Mouse (Mus musculus) stomach, embryonic 14.5 days (tissue): Measurements from ENCODE around the gene Cyp1a2. TPM values are rescaled to one million over a fixed set of nuclear protein-coding genes. Genes with fewer than 3 reads are reported as not detected.

Source experiments
- ATAC-seq: fragments of 200-750 bp; cut with Nextera tagmentation; 2 replicates; pipeline ENCODE4 v1.8.0; 2017; ENCODE audit warnings: low read depth, moderate TSS enrichment; ENCODE audit not compliant: insufficient number of reproducible peaks, insufficient read depth, low FRiP score
- H3K27ac ChIP-seq: fragments of 300-500 bp; sonication (generic); 2 replicates; pipeline ENCODE4 v1.5.1; 2014; ENCODE audit warnings: mild to moderate bottlenecking, low read length, moderate library complexity, mixed read lengths
- H3K27me3 ChIP-seq: fragments of 300-500 bp; sonication (generic); 2 replicates; pipeline ENCODE4 v1.6.1; 2014; ENCODE audit warnings: low read length, control low read depth, mixed read lengths; ENCODE audit not compliant: control insufficient read depth, insufficient read depth
- H3K36me3 ChIP-seq: fragments of 300-500 bp; sonication (generic); 2 replicates; pipeline ENCODE4 v1.6.1; 2014; ENCODE audit warnings: mild to moderate bottlenecking, control low read depth, low read length, moderate library complexity, mixed read lengths; ENCODE audit not compliant: control insufficient read depth, insufficient read depth
- H3K4me1 ChIP-seq: fragments of 300-500 bp; sonication (generic); 2 replicates; pipeline ENCODE4 v1.6.1; 2014; ENCODE audit warnings: low read length, control low read depth, mixed read lengths; ENCODE audit not compliant: control insufficient read depth, insufficient read depth
- H3K4me2 ChIP-seq: fragments of 300-500 bp; sonication (generic); replicated peaks from 2 replicates; pipeline ENCODE4 v1.6.1; 2014; ENCODE audit warnings: low read depth, low read length, control low read depth
- H3K4me3 ChIP-seq: fragments of 300-500 bp; sonication (generic); 2 replicates; pipeline ENCODE4 v1.5.1; 2014; ENCODE audit warnings: low read depth, low read length, control low read depth
- H3K9ac ChIP-seq: fragments of 300-500 bp; sonication (generic); replicated peaks from 2 replicates; pipeline ENCODE4 v1.6.1; 2014; ENCODE audit warnings: low read depth, mild to moderate bottlenecking, control low read depth, low read length, moderate library complexity, mixed read lengths
- H3K9me3 ChIP-seq: fragments of 300-500 bp; sonication (generic); 2 replicates; pipeline ENCODE4 v1.6.1; 2016; ENCODE audit warnings: low read depth, low read length, control low read depth; ENCODE audit not compliant: control insufficient read depth
- WGBS: fragments of 180-500 bp; shearing (Covaris S2); extraction: QIAGEN DNeasy Blood & Tissue Kit; methylation state at CpG from one replicate; pipeline ENCODE4 v1.1.7; 2014; 5-methylcytosine and 5-hydroxymethylcytosine counted together
- polyA plus RNA-seq: library from polyadenylated mRNA; unstranded; fragments of >200 nt; fragmentation: Nextera tagmentation; extraction: Ambion mirVana; gene quantifications from 2 replicates; pipeline ENCODE4 v1.2.1, GENCODE M21; 2014

The Cyp1a2 gene
- polyA plus RNA-seq, 1 experiment from 2014 or later: not detected

DNA sequence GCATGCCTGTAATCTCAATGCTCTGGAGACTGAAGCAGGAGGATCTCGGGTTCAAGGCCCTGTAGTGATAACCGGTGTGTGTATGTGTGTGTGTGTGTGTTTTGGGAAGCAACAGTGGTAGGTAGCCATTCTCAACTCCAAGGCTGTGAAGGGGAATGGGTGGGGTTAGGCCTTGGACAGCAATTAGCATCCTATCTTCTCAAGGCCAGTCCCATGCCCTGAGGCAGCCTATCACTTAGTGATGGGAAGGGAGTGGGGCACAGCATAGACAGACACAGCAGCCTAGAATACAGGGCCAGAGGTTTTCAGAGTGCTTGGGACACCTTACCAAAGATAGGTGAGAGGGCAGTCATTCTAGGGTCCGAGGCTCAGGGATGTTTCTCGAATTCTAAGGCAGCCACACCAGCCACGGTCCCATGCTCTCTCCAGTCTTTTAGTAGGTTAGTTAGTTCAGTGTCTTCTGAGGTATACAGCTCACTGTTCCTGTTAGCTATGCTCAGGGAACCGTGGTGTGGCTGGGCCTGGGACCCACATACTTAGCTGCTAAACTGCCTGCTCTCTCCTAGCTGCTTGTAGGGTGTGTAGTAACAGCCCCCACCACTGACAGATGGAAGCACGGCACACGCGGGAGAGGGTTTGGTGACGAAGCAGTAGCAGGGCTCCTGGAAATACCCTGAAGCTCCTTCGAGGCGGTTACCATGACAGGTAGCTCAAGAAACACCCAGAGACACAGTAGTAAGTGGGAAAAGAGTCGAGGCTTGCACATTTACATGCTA, 41.5 kb downstream of the Cyp1a2 start:
- H3K4me1 ChIP-seq: peaks cover 75% of the 10 kb centered on the region
- H3K4me2 ChIP-seq: no peak overlapping the region; the same call in 1 of the 2 replicates
- no peaks in the 10 kb centered on the region for H3K27me3 ChIP-seq
- H3K9me3 ChIP-seq: no peaks in the 10 kb centered on the region
- WGBS: 85% methylated on average over 13 of the region's 13 CpGs
- no peak overlapping the region for H3K4me3 ChIP-seq
- H3K27ac ChIP-seq: no peak overlapping the region
- no peak for ATAC-seq
- no peaks in the 10 kb centered on the region for H3K36me3 ChIP-seq
- H3K9ac ChIP-seq: no peak overlapping the region

DNA sequence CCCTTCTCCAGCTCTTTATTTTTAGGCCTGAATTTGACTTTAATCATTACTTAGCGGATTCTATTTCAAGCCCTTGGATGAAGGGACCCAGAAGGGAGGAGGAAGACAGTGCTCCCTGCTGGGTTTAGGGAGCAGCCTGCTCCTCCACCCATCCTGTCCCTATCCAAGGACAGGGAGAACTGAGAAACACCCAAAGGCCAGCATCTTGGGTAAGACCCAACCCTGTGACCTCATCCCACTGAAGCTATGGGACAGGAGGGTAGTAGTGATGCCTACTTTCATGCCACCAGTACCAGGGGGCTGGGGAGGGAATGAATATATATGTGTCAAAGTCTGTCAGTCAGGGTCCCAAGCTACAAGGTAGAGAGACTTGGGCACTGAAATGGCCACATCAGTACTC, 42.5 kb downstream of the Cyp1a2 start:
- peak overlapping the region; percentile 87 for H3K27ac ChIP-seq
- H3K27me3 ChIP-seq: no peaks in the 10 kb centered on the region
- H3K9ac ChIP-seq: peak overlapping the region; percentile 2; the same call in 1 of the 2 replicates
- H3K36me3 ChIP-seq: no peaks in the 10 kb centered on the region
- H3K4me1 ChIP-seq: peaks cover 74% of the 10 kb centered on the region
- ATAC-seq: no peak
- H3K4me2 ChIP-seq: peak overlapping the region; percentile 41; the same call in 1 of the 2 replicates
- 94% methylated on average over 1 of the region's 1 CpGs for WGBS
- no peaks in the 10 kb centered on the region for H3K9me3 ChIP-seq
- no peak overlapping the region for H3K4me3 ChIP-seq

DNA sequence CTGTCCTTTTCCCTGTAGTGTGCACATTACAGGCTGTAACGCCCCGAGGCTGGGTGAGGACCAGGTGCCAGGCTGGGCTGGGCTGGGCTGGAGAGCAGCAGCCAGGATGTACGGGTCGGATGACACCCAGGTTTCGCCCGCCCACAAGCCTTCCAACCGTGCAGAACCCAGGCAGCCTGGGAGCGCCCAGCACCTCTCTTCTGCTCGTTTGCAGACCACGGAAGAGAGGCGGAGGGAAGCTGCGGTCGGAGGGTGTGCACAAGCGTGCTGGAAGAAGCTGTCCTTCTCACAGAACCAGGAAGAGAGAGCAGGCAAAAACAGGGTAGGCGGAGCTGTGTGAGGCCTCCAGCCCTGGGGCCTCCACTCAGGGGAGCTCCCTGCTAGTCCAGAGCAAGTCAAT, 43.1 kb downstream of the Cyp1a2 start:
- H3K4me1 ChIP-seq: peaks cover 74% of the 10 kb centered on the region
- ATAC-seq: peak; percentile 66
- peak overlapping the region; percentile 28; the same call in 1 of the 2 replicates for H3K9ac ChIP-seq
- H3K9me3 ChIP-seq: no peaks in the 10 kb centered on the region
- H3K4me2 ChIP-seq: peak overlapping the region; percentile 41
- H3K36me3 ChIP-seq: no peaks in the 10 kb centered on the region
- no peaks in the 10 kb centered on the region for H3K27me3 ChIP-seq
- peak overlapping the region; percentile 19; the same call in 1 of the 2 replicates for H3K4me3 ChIP-seq
- peak overlapping the region; percentile 87 for H3K27ac ChIP-seq
- 10% methylated on average over 15 of the region's 15 CpGs for WGBS

DNA sequence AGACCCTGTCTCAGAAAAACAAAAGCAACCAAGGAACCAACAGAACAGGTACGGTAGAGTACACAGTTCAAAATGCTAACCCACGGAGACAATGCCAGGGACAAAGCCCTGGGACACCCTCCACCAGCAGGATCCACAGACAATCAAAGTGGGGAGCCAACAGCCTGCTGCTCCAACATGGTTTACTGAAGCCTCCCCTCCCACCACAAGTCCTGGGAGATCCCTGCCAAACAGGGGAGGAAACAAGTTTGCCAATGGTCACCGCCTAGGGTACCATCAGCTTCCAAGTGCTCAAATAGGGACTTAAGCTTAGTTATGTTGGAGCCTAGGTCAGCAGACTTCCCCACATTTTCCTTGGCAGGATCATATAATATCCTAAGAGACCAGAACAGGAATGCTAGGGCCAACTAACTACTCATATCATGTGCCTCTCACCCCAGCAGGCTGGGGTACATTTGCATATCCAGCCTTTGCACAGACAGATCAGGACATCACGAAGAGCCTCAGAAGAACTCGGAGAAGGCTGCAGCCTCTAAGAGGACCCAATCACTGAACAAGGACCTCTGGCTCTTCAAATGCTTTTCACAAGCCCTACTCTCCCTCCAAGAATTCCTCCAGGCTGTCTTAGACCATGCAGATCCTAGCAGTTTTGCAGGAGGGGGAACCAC, 43.7 kb downstream of the Cyp1a2 start:
- Histone ChIP-seq H3K9ac (peak overlapping the region; percentile 28; the same call in 1 of the 2 replicates), H3K4me1 (peaks cover 74% of the 10 kb centered on the region), H3K4me3 (peak overlapping the region; percentile 19; the same call in 1 of the 2 replicates), H3K27me3 (no peaks in the 10 kb centered on the region), H3K9me3 (no peaks in the 10 kb centered on the region), H3K4me2 (peak overlapping the region; percentile 41), H3K27ac (peak overlapping the region; percentile 87; the same call in 1 of the 2 replicates), H3K36me3 (no peaks in the 10 kb centered on the region)
- 60% methylated on average over 5 of the region's 5 CpGs for WGBS
- ATAC-seq: no peak

DNA sequence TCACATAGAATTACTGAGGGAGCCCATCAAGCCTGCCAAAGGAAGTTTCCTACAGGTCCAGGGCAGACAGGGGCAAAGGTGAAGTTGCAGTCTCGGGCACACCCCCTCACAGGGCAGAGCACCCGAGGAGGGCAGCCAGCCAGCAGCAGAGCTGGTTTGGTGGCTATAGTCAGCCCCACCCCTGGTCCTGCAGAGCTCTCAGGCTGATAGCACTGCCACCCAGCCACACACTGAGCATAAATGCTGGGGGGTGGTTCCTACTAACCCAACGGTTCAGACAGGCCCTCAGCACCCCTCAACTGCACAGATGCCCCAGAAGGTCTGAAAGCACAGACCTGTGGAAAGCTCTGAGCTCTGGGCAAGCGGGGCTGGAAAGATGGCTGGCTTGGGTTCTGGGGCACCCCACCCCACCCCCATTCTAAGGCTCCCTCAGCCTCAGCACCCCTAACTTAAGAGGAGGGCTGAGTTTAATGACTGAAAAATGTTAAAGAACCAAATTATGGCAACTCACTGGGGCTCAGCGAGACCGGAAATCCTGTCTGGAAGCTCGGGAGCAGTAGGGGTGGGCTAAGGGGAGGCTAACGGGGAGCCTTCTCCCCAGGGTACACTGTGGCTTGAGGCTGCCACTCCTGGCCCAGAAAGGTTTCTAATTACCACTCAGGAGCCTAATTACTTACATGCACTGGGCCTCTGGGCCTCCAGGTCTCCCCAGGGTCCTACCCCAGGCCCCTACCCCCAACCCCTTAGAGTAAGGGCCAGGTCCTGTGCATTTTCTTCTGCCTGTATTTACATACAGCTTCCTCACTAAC, 44.6 kb downstream of the Cyp1a2 start:
- Histone ChIP-seq H3K9ac (peak overlapping the region; percentile 28; the same call in 1 of the 2 replicates), H3K9me3 (no peaks in the 10 kb centered on the region), H3K27ac (peak overlapping the region; percentile 87), H3K4me2 (peak overlapping the region; percentile 41), H3K36me3 (no peaks in the 10 kb centered on the region), H3K4me3 (no peak overlapping the region), H3K27me3 (no peaks in the 10 kb centered on the region), H3K4me1 (peaks cover 68% of the 10 kb centered on the region)
- ATAC-seq: peak; percentile 75
- 35% methylated on average over 8 of the region's 8 CpGs for WGBS

DNA sequence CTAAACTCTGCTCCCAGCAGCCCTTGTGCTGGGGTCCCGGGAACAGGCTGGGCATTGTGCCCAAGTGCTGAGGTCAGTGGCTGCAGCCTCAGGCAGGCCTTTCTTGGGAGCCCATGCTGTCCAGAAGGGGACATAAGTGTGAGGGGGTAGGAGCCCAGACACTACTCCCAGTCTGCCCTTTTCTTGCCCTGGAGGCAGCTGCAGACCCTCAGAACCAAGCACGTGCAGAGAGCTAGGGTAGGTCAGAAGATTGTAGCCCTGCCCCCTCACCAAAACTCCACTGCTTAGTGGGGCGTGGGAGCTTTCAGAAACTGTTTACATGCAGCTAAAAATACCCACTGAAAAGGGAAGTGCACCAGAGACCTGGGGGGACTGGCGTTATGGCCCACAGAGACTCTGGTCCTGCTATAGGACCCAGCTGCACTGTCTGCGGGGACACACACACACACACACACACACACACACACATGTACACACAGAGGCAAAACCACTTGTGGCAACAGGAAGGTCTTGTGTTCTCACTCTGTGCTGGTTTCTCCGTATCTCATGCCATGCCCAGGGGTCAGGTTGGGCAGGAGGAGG, 45.7 kb downstream of the Cyp1a2 start:
- H3K9me3 ChIP-seq: no peaks in the 10 kb centered on the region
- H3K9ac ChIP-seq: no peak overlapping the region
- no peaks in the 10 kb centered on the region; the same call in 1 of the 2 replicates for H3K36me3 ChIP-seq
- no peaks in the 10 kb centered on the region for H3K27me3 ChIP-seq
- peak; percentile 59; the same call in 1 of the 2 replicates for ATAC-seq
- H3K4me3 ChIP-seq: no peak overlapping the region
- WGBS: 8% methylated on average over 6 of the region's 6 CpGs
- H3K4me2 ChIP-seq: peak overlapping the region; percentile 41; the same call in 1 of the 2 replicates
- H3K27ac ChIP-seq: peak overlapping the region; percentile 87
- H3K4me1 ChIP-seq: peaks cover 58% of the 10 kb centered on the region

DNA sequence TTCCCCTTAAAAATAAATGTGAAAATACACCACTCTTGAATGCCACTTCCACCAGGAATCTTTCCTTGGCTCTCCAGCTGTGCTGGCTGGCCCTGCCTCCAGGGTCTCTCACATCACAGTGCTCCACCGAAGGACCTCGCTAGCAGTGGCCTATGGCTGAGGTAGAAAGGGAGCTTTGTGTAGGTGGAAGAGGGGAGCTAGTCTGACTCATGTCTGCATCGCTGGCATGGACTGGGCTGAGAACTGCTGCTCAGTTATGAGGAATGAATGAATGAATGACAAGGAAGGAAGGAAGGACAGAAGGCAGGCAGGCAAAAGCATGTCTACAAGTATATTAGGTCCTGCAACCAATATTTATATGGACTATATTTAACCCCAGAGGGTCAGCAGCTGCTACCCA, 46.2 kb downstream of the Cyp1a2 start:
- H3K9ac ChIP-seq: no peak overlapping the region
- H3K9me3 ChIP-seq: no peaks in the 10 kb centered on the region
- H3K36me3 ChIP-seq: no peaks in the 10 kb centered on the region; the same call in 1 of the 2 replicates
- no peak overlapping the region for H3K4me3 ChIP-seq
- peak overlapping the region; percentile 41; the same call in 1 of the 2 replicates for H3K4me2 ChIP-seq
- H3K27ac ChIP-seq: peak overlapping the region; percentile 87
- 66% methylated on average over 3 of the region's 3 CpGs for WGBS
- H3K4me1 ChIP-seq: peaks cover 52% of the 10 kb centered on the region
- 0 out of 2 replicates have a peak, but pooled peaks have one; percentile 3 for ATAC-seq
- no peaks in the 10 kb centered on the region for H3K27me3 ChIP-seq
